Mouse (Mus musculus) midbrain, embryonic 10.5 days (tissue): ENCODE measurements at regions not wholly inside any gene's neighbourhood (a gene's known extent, or its start where the extent isn't known, plus 50 kb on each side); places are given as distances from the start of the nearest gene placed in this dataset.
"Not testable (repeated sequence)": the region's sequence is repeated elsewhere in the genome, so short reads cannot be mapped to it uniquely, and the experiment has no call there.

Source experiments
- DNase-seq: peaks from one replicate; pipeline ENCODE4 v3.0.0-alpha.2; 2017; ENCODE audit warnings: low spot score
- H3K27ac ChIP-seq: fragments of 300-500 bp; sonication (generic); replicated peaks from 2 replicates; pipeline ENCODE4 v1.5.1; 2016; ENCODE audit warnings: mild to moderate bottlenecking
- H3K27me3 ChIP-seq: fragments of 300-500 bp; sonication (generic); 2 replicates; pipeline ENCODE4 v1.6.1; 2016; ENCODE audit warnings: low read depth, mild to moderate bottlenecking; ENCODE audit not compliant: poor library complexity, severe bottlenecking
- H3K36me3 ChIP-seq: fragments of 300-500 bp; sonication (generic); 2 replicates; pipeline ENCODE4 v1.6.1; 2016; ENCODE audit warnings: mild to moderate bottlenecking, moderate library complexity
- H3K4me1 ChIP-seq: fragments of 300-500 bp; sonication (generic); 2 replicates; pipeline ENCODE4 v1.6.1; 2016
- H3K4me3 ChIP-seq: fragments of 300-500 bp; sonication (generic); 2 replicates; pipeline ENCODE4 v1.5.1; 2016; ENCODE audit warnings: mild to moderate bottlenecking, moderate library complexity
- H3K9me3 ChIP-seq: fragments of 300-500 bp; sonication (generic); replicated peaks from 2 replicates; pipeline ENCODE4 v1.6.1; 2016; ENCODE audit warnings: mild to moderate bottlenecking
- WGBS: fragments of 180-500 bp; shearing (Covaris S2); methylation state at CpG from one replicate; pipeline ENCODE4 v1.1.7; 2016; 5-methylcytosine and 5-hydroxymethylcytosine counted together

DNA sequence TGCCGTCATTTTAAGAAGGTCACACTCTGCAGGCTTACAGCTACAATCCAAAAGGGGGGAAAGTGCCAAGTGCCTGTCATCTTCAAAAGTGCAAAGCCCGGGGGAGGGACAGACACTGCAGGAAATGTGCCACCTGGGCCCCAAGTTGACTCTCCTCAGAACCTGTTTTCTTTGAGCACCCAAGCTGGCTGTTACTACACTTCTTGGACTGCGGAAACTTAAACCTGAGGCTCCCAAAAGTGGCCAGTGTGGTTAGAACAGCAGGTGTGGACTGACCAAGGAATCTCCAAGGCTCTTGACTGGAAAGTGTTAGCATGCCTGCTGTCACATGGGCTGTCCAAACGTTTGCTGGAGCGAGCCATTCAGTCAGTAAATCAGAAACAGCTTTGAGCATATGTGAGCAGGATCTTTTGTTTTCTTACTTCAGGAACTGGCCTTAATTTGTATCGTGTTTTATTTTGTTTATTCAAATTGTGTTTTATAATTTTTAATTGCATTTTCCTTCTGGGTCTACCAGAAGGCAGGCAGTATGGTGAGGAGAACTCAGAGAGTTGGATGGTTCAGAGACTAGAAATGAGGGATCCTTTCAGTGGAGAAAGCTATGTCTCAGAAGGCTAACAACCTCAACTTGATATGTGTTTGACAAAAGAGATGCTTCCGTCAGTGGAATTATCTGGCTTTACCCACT, 168.4 kb upstream of the Frmd6 start:
- Histone ChIP-seq H3K4me3 (no peak overlapping the region), H3K27ac (no peak overlapping the region), H3K27me3 (no peaks in the 10 kb centered on the region), H3K4me1 (no peaks in the 10 kb centered on the region), H3K36me3 (no peaks in the 10 kb centered on the region), H3K9me3 (no peaks in the 10 kb centered on the region; the same call in 1 of the 2 replicates)
- no peak for DNase-seq
- 78% methylated on average over 7 of the region's 7 CpGs for whole genome bisulfite sequencing

DNA sequence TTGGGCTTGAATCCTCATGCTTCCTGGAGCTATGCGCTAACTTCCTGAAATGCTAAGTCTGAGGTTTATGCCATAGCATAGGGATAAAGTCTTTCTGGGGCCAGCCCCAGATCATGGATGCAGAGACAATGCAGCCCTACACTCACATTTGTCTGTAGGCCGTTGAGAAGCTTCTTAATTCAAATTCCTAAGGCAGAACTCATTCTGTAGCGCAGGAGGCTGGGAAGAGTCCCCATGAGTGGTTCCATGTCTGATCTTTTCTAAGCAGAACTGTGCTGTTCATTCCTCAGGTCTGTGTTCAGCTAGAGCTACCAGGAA, 167.9 kb upstream of the Frmd6 start:
- Histone ChIP-seq H3K27me3 (no peaks in the 10 kb centered on the region), H3K4me1 (no peaks in the 10 kb centered on the region), H3K36me3 (no peaks in the 10 kb centered on the region), H3K4me3 (no peak overlapping the region), H3K27ac (no peak overlapping the region), H3K9me3 (no peaks in the 10 kb centered on the region; the same call in 1 of the 2 replicates)
- DNase-seq: no peak
- 86% methylated on average over 3 of the region's 3 CpGs for WGBS

DNA sequence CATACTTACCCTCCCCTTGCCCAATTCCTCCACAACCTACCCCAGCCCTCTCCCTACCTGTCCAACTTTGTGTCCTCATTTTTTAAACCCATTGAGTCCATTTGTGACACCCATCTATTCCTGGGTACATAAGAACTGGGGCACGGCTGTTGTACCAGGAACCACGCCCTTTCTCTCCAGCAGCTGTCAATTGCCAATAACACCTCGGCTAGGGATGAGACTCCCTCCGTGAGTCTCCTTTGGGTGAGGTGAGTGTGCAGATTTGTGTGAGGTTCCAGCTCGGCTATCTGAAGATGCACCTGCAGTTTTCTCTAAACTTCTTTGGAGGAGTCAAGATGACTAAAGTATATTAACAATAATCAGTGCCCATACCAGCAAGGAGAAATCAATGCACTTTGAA, 167.2 kb upstream of the Frmd6 start:
- H3K27me3 ChIP-seq: no peaks in the 10 kb centered on the region
- no peaks in the 10 kb centered on the region for H3K4me1 ChIP-seq
- no peak overlapping the region for H3K4me3 ChIP-seq
- no peak for DNase-seq
- WGBS: 85% methylated on average over 5 of the region's 5 CpGs
- no peak overlapping the region for H3K27ac ChIP-seq
- no peaks in the 10 kb centered on the region for H3K36me3 ChIP-seq
- H3K9me3 ChIP-seq: no peaks in the 10 kb centered on the region

DNA sequence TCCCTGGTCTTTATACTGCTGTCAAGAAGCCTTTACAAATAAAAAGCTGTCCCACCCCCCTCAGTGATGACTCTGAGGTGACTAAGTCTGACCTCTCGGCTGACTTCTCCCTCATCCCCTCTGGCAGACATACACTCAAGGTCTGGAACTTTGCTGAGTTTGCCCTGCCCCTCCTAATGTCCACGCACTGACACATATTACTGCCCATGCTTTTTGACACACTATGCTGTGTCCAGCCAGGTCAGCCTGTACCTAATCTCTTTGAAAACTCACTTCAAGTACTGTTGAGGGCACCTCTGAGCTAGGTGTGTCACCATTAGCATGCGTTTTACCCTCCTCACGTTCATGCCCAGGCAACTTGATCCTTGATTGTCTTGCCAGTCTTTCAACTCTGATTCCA, 164.9 kb upstream of the Frmd6 start:
- H3K27ac ChIP-seq: no peak overlapping the region
- 87% methylated on average over 4 of the region's 4 CpGs for WGBS
- no peak overlapping the region for H3K4me3 ChIP-seq
- H3K4me1 ChIP-seq: no peaks in the 10 kb centered on the region
- H3K9me3 ChIP-seq: no peaks in the 10 kb centered on the region
- DNase-seq: no peak
- H3K36me3 ChIP-seq: no peaks in the 10 kb centered on the region
- H3K27me3 ChIP-seq: no peaks in the 10 kb centered on the region

DNA sequence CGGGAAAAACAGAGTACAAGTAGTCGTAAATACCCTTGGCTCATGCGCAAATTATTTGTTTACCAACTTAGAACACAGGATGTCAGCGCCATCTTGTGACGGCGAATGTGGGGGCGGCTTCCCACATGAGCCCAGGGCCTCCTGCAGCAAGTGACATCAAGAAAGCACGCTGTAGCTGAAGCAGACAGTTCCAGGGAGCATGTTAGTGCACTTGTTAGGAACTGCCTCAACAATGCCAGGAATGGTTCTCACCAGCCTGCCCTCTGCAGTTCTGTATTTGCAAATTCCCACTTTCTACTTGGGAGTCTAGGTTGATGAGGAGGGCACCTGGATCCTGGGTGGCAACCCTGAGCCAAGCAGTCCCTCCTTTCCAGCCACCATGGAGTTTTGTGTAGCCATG, 157.2 kb upstream of the Frmd6 start:
- not testable (repeated sequence) for H3K27me3 ChIP-seq, H3K36me3 ChIP-seq, H3K4me3 ChIP-seq, H3K27ac ChIP-seq, H3K9me3 ChIP-seq, H3K4me1 ChIP-seq, DNase-seq
- WGBS: 86% methylated on average over 7 of the region's 8 CpGs

DNA sequence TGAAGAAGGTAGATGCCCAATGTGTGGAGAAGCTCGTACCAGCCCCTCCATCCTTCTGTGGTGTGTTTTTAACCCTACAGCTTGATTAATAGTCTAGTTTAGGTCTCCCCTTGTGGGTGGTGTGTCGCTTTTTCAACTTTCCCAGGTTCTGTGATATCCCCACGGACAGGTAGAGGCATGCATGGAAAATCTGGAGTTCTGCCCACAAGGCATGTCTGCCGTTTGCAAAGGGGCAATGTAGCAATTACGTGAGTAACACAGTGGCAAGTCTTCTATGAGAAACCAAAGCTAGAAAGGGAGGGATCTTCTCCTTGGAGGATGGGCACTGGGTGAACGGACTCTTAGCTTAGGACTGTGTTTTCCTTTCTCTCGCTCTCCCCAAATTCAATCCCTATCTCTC, 153.2 kb upstream of the Frmd6 start:
- 0 out of 2 replicates have a peak, but pooled peaks cover 3% of the 10 kb centered on the region for H3K9me3 ChIP-seq
- WGBS: 91% methylated on average over 7 of the region's 7 CpGs
- no peaks in the 10 kb centered on the region for H3K4me1 ChIP-seq
- H3K4me3 ChIP-seq: no peak overlapping the region
- no peak overlapping the region for H3K27ac ChIP-seq
- DNase-seq: no peak
- H3K27me3 ChIP-seq: no peaks in the 10 kb centered on the region
- H3K36me3 ChIP-seq: no peaks in the 10 kb centered on the region

DNA sequence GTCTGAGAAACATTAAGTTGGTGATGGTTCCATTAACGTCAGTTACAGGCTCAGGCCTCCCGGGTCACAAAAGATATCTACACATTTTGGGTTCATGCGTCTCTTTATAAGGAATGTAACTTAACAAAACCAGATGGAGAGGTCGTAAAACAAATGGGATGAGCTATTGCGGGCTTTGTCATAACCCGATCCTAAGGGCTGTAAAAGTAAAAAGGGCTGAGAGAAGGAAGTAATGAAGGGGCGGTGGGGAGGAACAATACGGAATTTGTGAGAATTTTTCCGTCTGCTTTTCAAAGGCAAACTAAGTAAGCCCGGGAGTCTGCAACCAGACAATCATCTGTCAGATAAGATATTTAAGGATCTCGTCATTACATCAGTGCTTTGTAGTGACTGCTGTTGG, 152.1 kb upstream of the Frmd6 start:
- Histone ChIP-seq H3K4me3 (no peak overlapping the region), H3K27me3 (no peaks in the 10 kb centered on the region), H3K4me1 (no peaks in the 10 kb centered on the region), H3K27ac (no peak overlapping the region), H3K9me3 (peaks cover 10% of the 10 kb centered on the region; the same call in 1 of the 2 replicates), H3K36me3 (no peaks in the 10 kb centered on the region)
- 88% methylated on average over 11 of the region's 11 CpGs for WGBS
- no peak for DNase-seq

DNA sequence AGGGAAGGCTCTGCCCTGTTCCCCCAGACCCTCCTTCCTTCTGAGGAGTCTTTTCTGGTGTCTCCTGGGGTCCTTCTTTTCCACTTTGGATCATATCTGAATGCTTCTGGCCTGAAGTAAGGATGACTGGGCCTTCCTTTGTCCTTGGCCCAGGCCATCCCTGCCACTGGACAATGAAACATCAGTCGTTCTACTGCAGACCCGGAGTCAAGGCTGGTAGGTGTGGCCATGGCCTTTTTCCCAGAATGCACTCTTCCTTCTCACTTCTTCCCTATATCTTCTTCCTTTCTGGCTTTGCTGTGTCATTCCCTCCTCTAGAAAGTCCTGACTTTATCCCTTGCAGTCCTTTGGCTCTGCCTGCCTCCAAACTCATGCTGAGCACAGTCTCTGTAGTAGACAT, 151.2 kb upstream of the Frmd6 start:
- DNase-seq: no peak
- Histone ChIP-seq H3K4me3 (no peak overlapping the region), H3K27ac (no peak overlapping the region), H3K4me1 (no peaks in the 10 kb centered on the region), H3K36me3 (no peaks in the 10 kb centered on the region), H3K9me3 (peaks cover 8% of the 10 kb centered on the region; the same call in 1 of the 2 replicates), H3K27me3 (no peaks in the 10 kb centered on the region)
- WGBS: 84% methylated on average over 2 of the region's 2 CpGs

DNA sequence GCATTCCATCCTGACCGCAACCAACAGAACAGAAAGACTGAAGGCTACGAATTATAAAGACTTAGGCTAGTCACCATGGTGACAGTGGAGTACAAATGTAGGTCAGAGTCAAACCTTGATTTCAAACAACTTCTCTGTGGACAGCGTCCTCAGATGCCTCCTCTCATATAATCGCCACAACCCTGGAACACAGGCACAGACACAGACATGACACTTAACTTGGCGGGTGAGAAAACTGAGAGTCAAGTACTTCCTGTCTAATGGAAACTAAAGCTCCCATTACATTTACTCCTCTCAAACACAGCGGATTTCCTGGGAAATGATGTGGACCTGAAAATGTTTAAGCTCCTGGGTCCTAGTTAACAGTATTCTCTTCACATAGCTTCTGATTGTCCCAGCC, 149.5 kb upstream of the Frmd6 start:
- 89% methylated on average over 6 of the region's 6 CpGs for WGBS
- no peaks in the 10 kb centered on the region for H3K36me3 ChIP-seq
- H3K27ac ChIP-seq: no peak overlapping the region
- H3K27me3 ChIP-seq: no peaks in the 10 kb centered on the region
- peaks cover 8% of the 10 kb centered on the region; the same call in 1 of the 2 replicates for H3K9me3 ChIP-seq
- H3K4me3 ChIP-seq: no peak overlapping the region
- no peaks in the 10 kb centered on the region for H3K4me1 ChIP-seq
- DNase-seq: no peak

DNA sequence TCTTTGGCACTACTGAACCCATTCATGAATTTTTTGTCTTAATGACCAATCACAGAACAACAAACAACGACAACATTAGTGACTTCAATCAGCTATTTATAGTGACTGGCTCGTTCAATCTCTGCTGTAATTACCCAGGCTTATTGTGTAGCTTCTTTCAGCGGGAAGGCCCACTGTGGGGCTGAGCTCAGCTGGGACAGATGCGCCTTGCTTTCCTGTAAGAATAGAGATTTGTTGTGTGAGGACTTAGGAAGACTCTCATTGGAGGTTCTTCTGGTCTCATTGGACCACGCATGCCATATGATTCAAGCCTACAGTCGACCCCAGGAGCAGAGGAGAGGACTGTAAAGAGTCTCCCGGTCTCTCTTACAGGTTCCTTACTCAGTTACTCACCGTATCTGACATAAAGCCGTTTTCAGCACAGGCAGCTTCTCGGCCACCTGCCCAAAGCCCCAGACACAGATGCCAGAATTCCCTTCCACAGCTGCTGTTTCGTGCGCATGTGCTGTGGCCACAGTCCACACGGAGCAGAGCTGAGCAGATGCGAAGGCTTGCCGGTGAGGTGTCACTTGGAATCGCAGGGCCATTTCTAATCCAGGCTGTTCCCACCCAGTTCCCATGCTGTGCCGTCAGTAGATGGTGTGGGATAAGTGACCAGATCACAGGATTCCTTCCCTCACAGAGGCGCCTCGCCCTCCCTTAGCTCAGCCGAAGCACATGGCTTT, 145.5 kb upstream of the Frmd6 start:
- peaks cover 8% of the 10 kb centered on the region; the same call in 1 of the 2 replicates for H3K9me3 ChIP-seq
- H3K36me3 ChIP-seq: no peaks in the 10 kb centered on the region
- no peak for DNase-seq
- H3K4me3 ChIP-seq: no peak overlapping the region
- H3K27me3 ChIP-seq: no peaks in the 10 kb centered on the region
- H3K27ac ChIP-seq: no peak overlapping the region
- 87% methylated on average over 20 of the region's 20 CpGs for WGBS
- H3K4me1 ChIP-seq: 0 out of 2 replicates have a peak, but pooled peaks cover 6% of the 10 kb centered on the region

DNA sequence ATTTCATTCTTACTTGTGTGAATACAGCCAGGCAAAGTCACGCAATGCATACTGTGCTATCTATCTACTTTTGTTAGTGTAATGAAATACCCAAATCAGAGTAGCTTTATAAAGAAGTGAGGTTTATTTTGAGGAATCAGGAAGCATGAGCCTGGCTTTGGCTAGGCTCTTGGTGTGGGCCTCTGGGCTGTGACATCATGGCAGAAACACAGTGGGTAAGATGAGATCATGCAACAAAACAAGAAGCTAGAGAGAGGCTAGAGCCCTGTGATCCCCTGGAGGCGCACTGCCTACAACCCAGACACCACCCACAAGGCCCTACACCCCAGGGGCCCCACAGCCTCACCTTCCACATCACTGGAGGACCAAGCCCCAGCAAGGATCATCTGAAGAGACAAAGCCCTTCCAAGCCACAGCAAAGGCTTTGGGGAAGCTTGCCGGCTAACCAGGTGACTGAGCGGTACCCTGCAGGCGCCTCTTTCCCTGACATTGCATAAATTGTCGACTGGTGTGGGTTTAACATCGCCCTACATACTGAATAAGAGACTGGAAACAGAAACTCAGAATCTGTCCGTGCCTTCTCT, 143.8 kb upstream of the Frmd6 start:
- no peak for DNase-seq
- WGBS: 89% methylated on average over 8 of the region's 8 CpGs

DNA sequence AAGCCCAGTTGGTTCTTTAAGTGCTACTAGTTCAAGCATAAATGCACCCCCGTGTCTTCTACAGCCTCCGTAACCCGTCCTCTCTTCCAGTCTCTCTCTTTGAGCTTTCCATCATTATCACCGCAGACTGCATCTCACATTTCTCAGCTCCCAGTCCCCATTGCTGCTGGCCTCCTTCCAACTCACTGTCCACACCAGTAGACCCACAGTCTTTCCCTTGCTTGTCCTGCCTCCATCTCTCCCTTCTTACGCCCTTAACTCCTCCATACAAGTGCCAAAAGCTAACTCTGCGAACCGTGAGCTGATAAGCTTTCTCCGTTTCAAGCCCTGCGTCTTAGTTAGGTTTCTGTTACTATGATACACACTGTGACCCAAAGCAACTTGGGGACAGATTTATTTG, 141.0 kb upstream of the Frmd6 start:
- H3K4me3 ChIP-seq: no peak overlapping the region
- 93% methylated on average over 9 of the region's 9 CpGs for WGBS
- no peaks in the 10 kb centered on the region for H3K27me3 ChIP-seq
- H3K27ac ChIP-seq: no peak overlapping the region
- H3K36me3 ChIP-seq: no peaks in the 10 kb centered on the region
- H3K4me1 ChIP-seq: peaks cover 20% of the 10 kb centered on the region
- no peak for DNase-seq
- no peaks in the 10 kb centered on the region for H3K9me3 ChIP-seq

More for the DNA sequence above, 143.8 kb upstream of the Frmd6 start:
- no peak overlapping the region for H3K4me3 ChIP-seq
- peaks cover 8% of the 10 kb centered on the region; the same call in 1 of the 2 replicates for H3K9me3 ChIP-seq
- no peaks in the 10 kb centered on the region for H3K36me3 ChIP-seq
- H3K27me3 ChIP-seq: no peaks in the 10 kb centered on the region
- H3K27ac ChIP-seq: no peak overlapping the region
- peaks cover 11% of the 10 kb centered on the region for H3K4me1 ChIP-seq

DNA sequence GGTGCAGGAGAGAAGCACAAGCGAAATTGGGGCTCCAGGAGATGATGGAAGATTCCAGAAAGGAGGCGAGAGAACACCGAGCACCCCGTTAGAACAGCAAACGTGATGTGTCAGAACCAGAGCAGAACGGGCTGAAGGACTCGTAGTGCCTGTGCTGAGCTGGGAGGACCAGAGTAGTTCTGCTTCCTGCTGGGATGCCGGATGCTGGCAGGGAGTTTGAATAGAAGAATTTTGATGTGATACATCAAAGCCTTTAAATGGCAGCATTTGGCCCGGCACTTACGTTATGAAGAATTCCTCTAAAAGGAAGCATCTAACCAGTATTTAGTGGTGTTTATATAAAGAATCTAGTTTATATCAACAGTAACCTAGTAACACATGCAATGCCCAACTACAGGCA, 139.9 kb upstream of the Frmd6 start:
- H3K4me3 ChIP-seq: no peak overlapping the region
- no peak for DNase-seq
- no peaks in the 10 kb centered on the region for H3K27me3 ChIP-seq
- peaks cover 29% of the 10 kb centered on the region for H3K4me1 ChIP-seq
- H3K36me3 ChIP-seq: no peaks in the 10 kb centered on the region
- H3K27ac ChIP-seq: no peak overlapping the region
- H3K9me3 ChIP-seq: no peaks in the 10 kb centered on the region
- WGBS: 83% methylated on average over 10 of the region's 10 CpGs
